Mouse (Mus musculus): ENCODE results near the gene Ahcy.

- TF ChIP-seq CTCF (IDR thresholded peaks at IDR 0.05; ENCODE audit: insufficient read depth, low read length) = no peak
- TF ChIP-seq POLR2A (IDR thresholded peaks at IDR 0.05; ENCODE audit: borderline replicate concordance, extremely low read depth, low read depth, low read length) = no peak
These were observed 14.0 kb upstream of the Ahcy start for GRCm38 (mm10) chr2:155088264-155088663.
